Mouse (Mus musculus) cerebellum, adult 2 months (tissue): ENCODE results near the gene Palm. TPM values are rescaled to one million over a fixed set of nuclear protein-coding genes. Genes with fewer than 3 reads are reported as not detected.

Source experiments
- DNase-seq, 2 experiments: peaks; one replicate each; pipeline ENCODE4 v3.0.0; 2021
- H3K27ac ChIP-seq: fragments of 200-500 bp; 2 replicates; pipeline ENCODE4 v1.5.1; 2012; ENCODE audit warnings: low read length, control low read depth, inconsistent platforms; ENCODE audit not compliant: insufficient read depth
- H3K27me3 ChIP-seq: fragments of 200-500 bp; 2 replicates; pipeline ENCODE4 v1.6.1; 2012; ENCODE audit warnings: inconsistent platforms, mild to moderate bottlenecking, low read length, moderate library complexity; ENCODE audit not compliant: control insufficient read depth, insufficient read depth
- H3K4me1 ChIP-seq: fragments of 200-500 bp; 2 replicates; pipeline ENCODE4 v1.6.1; 2011; ENCODE audit warnings: low read length; ENCODE audit not compliant: control insufficient read depth, insufficient read depth
- H3K4me3 ChIP-seq: fragments of 200-500 bp; replicated peaks from 2 replicates; pipeline ENCODE3; 2011; ENCODE audit warnings: mild to moderate bottlenecking, low read depth, low read length, control low read depth; ENCODE audit not compliant: insufficient read depth
- CTCF ChIP-seq: fragments of 200-500 bp; IDR thresholded peaks from 2 replicates; pipeline ENCODE4 v1.5.1; 2011; ENCODE audit warnings: low read depth, mild to moderate bottlenecking, control low read depth, low read length, moderate library complexity, borderline replicate concordance; ENCODE audit not compliant: insufficient read depth
- POLR2A ChIP-seq: fragments of 200-500 bp; IDR thresholded peaks from 2 replicates; pipeline ENCODE4 v1.6.1; 2011; ENCODE audit warnings: low read length, control low read depth, borderline replicate concordance; ENCODE audit not compliant: insufficient read depth
- WGBS: fragments of 180-500 bp; shearing (Covaris S2); methylation state at CpG from one replicate; pipeline ENCODE4 v1.1.7; 2018; 5-methylcytosine and 5-hydroxymethylcytosine counted together
- polyA plus RNA-seq: library from polyadenylated mRNA; depleted of rRNA; stranded (reverse); fragments of >200 nt; gene quantifications from 2 replicates; pipeline ENCODE4 v1.2.3, GENCODE M21; 2012; rRNA removed

The Palm gene
- 140 and 143 TPM in 2 replicates for polyA plus RNA-seq

DNA sequence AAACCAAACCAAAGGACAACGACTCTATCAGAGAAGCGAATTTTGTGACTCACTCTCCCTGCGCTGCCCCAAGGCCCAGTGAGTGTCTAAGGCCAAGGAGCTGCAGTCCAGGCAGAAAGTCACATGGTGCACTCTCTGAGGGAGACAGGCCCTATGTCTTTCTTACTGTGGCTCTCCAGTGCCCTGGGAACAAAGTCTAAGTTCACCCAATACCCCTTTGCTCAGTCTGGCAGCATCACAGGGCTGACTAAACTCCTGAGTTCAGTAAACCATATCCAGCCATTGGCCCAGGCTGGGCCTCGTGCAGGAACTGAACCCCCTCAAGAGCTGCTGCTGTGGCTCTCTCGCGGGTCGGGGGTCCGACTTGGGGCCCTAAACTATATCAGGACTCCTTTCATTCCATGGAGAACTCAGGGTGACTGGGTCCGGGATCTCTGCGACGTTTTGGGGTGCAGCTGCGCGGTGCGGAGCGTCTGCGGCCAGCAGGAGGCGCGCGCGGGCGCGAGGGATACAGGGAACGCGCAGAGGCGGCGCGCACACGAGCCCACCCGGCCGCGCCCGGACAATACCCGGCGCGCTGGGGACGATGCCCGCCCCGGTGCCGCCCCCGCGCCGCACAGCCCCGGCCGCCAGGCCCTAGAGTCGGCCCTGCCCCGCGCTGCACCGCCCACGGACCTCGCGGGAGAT, at the start of gene Palm:
Palm (plus strand) TSS at position 522 of the 687 bp plus-strand sequence.
- DNase-seq, result peak; percentile 81 to 89
- Histone ChIP-seq H3K27me3 (no peaks in the 10 kb centered on the region), H3K4me1 (peaks cover 9% of the 10 kb centered on the region; the same call in 1 of the 2 replicates), H3K4me3 (peak within 1 kb of the TSS; percentile 93), H3K27ac (peak within 1 kb of the TSS; percentile 92)
- 5% methylated on average over 51 of the region's 51 CpGs for WGBS
- peak; percentile 83 for TF ChIP-seq CTCF
- TF ChIP-seq POLR2A, result no peak

DNA sequence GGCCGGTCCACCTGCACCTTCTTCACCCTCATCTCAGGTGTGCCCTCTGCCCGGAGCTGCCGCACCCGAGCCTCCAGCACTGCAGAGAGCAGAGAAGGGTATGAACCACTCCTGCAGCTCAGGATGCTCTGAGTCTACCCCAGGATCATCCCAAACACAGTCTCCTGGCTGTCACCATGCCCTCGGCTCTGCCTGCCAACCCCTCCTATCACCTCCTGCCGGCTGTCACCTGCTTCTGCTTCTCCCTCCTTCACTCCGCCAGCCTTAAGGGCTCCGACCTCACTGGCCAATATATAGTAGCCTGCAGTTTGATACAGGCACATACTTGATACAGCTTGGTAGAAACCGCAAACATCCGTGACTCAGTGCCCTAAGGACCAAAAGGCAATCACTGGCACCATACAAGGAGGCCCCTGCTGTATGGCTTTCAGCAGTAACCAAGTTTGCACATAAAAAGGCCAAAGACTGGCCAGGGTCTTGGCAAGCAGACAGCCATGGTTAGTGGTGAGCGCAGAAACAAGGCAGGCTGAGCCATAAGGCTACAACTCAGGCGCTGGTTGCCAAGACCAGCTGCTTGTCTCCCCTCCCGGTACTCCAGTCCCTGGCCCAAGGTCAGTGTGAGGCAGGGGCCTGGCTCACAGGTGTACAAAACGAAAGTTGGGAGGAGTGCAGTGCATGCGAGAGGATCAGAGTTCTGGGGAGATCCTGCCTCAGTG, 49.6 kb upstream of the Palm start:
- H3K4me1 ChIP-seq, result peaks cover 28% of the 10 kb centered on the region
- 13% methylated on average over 15 of the region's 15 CpGs for WGBS
- H3K27ac ChIP-seq, result peak overlapping the region; percentile 62
- no peaks in the 10 kb centered on the region for H3K27me3 ChIP-seq
- peak; percentile 73 to 78 for DNase-seq
- no peak overlapping the region for H3K4me3 ChIP-seq
- TF ChIP-seq CTCF (peak; percentile 17; the same call in 1 of the 2 replicates), POLR2A (no peak)

DNA sequence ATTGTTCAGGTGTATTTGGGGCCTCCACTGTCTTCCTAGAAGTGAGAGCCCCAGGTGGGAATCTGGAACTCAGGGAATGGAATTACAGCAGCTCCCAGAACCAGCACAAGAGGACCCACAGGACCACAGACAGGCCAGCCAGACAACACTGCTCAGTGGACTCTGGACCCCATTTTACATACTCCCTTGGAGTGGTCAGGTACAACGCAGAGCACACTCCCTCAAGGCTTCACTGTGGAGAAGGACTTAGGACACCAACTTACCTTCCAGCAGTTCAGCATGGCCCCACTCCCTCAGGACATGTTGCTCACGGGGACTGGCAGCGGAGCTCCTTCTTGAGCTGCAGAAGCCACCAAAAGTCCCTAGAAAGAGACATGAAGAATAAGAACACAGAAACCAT, 48.0 kb upstream of the Palm start:
- 85% methylated on average over 3 of the region's 3 CpGs for WGBS
- Histone ChIP-seq H3K4me3 (peak overlapping the region; percentile 42), H3K4me1 (peaks cover 28% of the 10 kb centered on the region), H3K27me3 (no peaks in the 10 kb centered on the region), H3K27ac (no peak overlapping the region)
- no peak for DNase-seq
- TF ChIP-seq CTCF (no peak), POLR2A (no peak)

DNA sequence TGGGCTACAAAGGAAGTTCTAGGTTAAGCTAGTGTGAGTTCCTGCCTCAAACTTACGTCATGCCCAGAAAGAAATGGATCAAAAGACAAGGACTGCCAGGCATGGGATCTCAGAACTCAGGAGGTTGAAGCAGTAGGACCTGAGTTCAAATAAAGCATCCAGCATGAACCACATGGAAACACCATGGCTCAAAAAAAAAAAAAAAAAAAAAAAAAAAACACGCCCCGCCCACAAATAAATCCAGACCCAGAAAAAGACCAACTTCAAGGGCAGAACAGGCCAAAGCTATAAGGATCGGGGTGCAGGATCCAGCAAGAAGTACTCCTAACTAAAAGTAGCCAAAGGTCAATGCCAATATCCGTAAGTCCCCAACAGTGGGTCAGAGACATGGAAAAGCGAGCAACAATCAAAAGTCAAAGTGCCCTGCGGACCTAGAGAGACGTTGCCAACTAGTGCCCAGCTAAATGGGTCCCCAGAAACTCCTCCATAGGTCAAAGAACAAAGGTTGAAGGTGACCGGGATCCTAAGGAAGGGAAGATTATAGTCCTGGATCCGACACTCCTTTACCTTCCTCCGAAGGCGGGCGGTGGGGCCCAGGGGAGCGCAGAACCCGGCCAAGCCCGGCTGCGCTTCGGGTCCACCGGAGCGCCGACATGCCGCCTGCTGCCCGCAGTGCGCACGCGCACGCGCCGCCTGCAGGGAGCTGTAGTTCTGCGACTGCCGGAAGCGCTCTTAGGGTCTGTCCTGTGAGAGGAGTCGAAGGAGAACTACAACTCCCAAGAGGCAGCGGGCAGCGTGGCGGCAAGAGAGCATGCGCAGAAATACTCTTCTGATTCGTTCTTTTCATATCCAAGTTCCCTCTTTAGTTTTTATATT, 47.2 kb upstream of the Palm start, which contains the start of gene Polrmt:
Polrmt (minus strand) TSS at position 684 of the 876 bp plus-strand sequence.
- TF ChIP-seq CTCF (no peak), POLR2A (peak; percentile 53; the same call in 1 of the 2 replicates)
- 3% methylated on average over 38 of the region's 38 CpGs for WGBS

DNA sequence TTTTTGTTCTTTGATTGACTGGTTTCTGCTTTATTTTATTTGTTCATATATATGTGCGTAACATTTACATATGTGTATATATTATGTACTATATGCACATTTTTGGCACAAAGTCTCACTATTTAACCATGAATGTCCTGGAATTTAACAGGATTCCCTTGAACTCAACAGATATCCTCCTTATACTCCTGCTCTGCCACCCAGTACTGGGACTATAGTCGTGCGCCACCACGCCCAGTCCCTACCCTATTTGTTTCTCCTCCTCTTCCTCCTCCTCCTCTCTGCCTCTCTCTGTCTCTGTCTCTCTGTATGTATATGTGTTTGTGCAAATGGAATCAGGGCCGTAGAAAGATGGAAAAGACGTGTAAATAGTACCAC, 46.6 kb upstream of the Palm start:
- Histone ChIP-seq H3K4me3 (no peak overlapping the region), H3K27me3 (no peaks in the 10 kb centered on the region), H3K4me1 (peaks cover 28% of the 10 kb centered on the region), H3K27ac (no peak overlapping the region)
- WGBS, result 18% methylated on average over 6 of the region's 6 CpGs
- DNase-seq, result no peak
- TF ChIP-seq CTCF (no peak), POLR2A (no peak)

More for the DNA sequence above, 47.2 kb upstream of the Palm start, which contains the start of gene Polrmt:
- Histone ChIP-seq H3K27ac (no peak within 1 kb of the TSS), H3K4me3 (peak within 1 kb of the TSS; percentile 72), H3K27me3 (no peaks in the 10 kb centered on the region), H3K4me1 (peaks cover 28% of the 10 kb centered on the region)
- peak; percentile 95 to 98 for DNase-seq

DNA sequence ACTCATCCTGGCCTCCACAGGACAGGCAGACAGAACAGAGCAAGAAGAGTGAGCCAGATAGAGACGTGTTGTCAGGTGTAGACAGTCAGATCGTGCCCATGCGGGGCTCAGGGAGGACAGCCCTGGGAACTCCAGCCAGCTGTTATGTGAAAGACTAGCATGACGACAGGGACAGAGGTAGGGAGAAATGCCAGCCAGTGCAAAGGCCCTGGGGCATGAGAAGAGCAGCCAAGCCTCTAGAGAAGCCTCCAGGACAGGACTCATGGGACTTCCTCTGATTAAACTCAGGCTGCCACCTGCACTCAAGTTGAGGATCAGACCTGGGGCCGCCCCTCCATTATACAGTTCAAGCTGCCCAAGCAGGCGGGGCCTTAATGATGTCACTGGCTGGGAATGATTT, 44.9 kb upstream of the Palm start:
- no peak overlapping the region for H3K27ac ChIP-seq
- WGBS, result 79% methylated on average over 6 of the region's 6 CpGs
- no peak for TF ChIP-seq POLR2A
- no peak for TF ChIP-seq CTCF
- peaks cover 19% of the 10 kb centered on the region for H3K4me1 ChIP-seq
- no peaks in the 10 kb centered on the region for H3K27me3 ChIP-seq
- no peak overlapping the region for H3K4me3 ChIP-seq
- no peak for DNase-seq

DNA sequence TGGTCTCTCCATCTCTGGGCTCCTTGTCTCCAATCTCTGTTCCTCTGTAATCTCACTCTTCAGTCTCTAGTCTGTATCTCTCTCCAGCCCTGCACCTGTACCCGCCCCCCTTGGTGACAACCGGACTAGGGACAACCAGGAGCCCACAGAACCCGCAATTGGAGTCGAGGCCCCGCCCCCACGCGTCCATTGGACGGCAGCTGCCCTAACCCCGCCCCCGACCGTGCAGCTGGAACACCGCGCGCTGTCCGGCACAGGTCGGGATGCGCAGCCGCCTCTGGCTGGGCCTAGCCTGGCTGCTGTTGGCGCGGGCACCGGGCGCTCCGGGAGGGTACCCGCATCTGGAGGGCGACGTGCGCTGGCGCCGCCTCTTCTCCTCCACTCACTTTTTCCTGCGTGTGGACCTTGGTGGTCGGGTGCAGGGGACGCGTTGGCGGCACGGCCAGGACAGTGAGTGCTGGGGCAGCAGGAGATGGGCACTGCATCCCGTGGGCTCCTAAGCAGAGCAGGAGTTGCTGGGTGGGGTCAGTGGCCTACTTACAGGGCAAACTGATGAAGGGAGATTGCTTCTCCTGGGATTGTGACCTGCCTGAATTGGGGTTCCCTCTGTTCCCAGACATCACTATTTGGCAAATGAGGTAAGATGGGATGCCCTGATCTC, 38.4 kb upstream of the Palm start, which contains the start of gene Fgf22:
Fgf22 (plus strand) TSS at position 221 of the 661 bp plus-strand sequence.
- WGBS, result 3% methylated on average over 36 of the region's 36 CpGs
- Histone ChIP-seq H3K27ac (no peak within 1 kb of the TSS), H3K27me3 (no peaks in the 10 kb centered on the region)

More for the DNA sequence above, 38.4 kb upstream of the Palm start, which contains the start of gene Fgf22:
- Histone ChIP-seq H3K4me3 (peak within 1 kb of the TSS; percentile 31), H3K4me1 (0 out of 2 replicates have a peak, but pooled peaks cover 4% of the 10 kb centered on the region)
- TF ChIP-seq POLR2A (no peak), CTCF (no peak)
- peak; percentile 81 to 83 for DNase-seq
